Mouse (Mus musculus) megakaryocyte, embryonic 14.5 days (primary cell): ENCODE data around the gene Eya4.

Experiments
- FLI1 ChIP-seq: IDR thresholded peaks from 2 replicates; pipeline ENCODE4 v1.6.1; 2012; ENCODE audit warnings: low read length, inconsistent platforms, mixed read lengths
- GATA1 ChIP-seq: IDR thresholded peaks from 3 replicates; pipeline ENCODE4 v1.6.1; 2012; ENCODE audit warnings: mixed read lengths, low read length, inconsistent platforms, borderline replicate concordance

DNA sequence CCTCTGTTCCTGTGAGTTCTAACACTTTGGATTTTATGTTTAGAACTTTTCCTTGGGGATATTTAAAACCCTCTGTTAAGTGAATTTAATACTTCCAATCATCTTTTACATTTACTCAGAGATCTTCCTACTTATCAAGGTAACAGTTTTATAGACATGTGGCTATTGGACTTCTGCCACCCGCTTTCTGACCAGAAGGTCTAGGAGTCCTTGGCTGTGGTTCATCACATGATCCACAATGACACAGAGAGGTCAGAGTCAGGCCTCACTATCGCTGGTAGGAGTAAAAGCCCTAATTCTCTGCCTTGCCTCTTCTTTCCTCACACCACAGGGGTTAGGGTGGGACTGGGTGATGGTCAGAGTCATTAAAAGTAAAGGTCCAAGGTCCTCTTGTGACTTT, 277.2 kb downstream of the Eya4 start:
- no peak for TF ChIP-seq GATA1
- TF ChIP-seq FLI1 = no peak
